Mouse (Mus musculus): ENCODE results near the gene Tsc2. TPM values are rescaled to one million over a fixed set of nuclear protein-coding genes. Genes with fewer than 3 reads are reported as not detected.

The Tsc2 gene
- total RNA-seq, 2 experiments from 2014 or later, result 130 to 143 TPM

GRCm38 (mm10) chr17:24632813-24633449 is 501 bp upstream of the Tsc2 start:
- intact Hi-C loops (cut with DNase I), result no loop called here
- DNase-seq (ENCODE audit: extremely low spot score in 1 of 2, low spot score in 2 of 2), result peak in 1 of 2 experiments; percentile 87

- intact Hi-C loops (cut with DNase I), result no loop called here
- DNase-seq (ENCODE audit: extremely low spot score in 1 of 2, low spot score in 2 of 2), result no peak
Observed at GRCm38 (mm10) chr17:24630072-24630471, 2.4 kb downstream of the Tsc2 start.

GRCm38 (mm10) chr17:24628646-24629045 is 3.8 kb downstream of the Tsc2 start:
- DNase-seq (ENCODE audit: extremely low spot score in 1 of 2, low spot score in 2 of 2), result peak; percentile 25 to 67
- intact Hi-C loops (cut with DNase I), result loop anchor here (5.0 kb wide), 1 partner anchor 36 kb away; no protein-coding TSS in a partner anchor

- DNase-seq (ENCODE audit: extremely low spot score in 1 of 2, low spot score in 2 of 2), result no peak
- intact Hi-C loops (cut with DNase I), result loop anchor here (5.0 kb wide), 1 partner anchor 33 kb away; no protein-coding TSS in a partner anchor
Observed at GRCm38 (mm10) chr17:24625472-24625871, 7.0 kb downstream of the Tsc2 start.

GRCm38 (mm10) chr17:24617561-24618194 is 14.8 kb downstream of the Tsc2 start:
- peak in 1 of 2 experiments; percentile 20 for DNase-seq (ENCODE audit: extremely low spot score in 1 of 2, low spot score in 2 of 2)
- intact Hi-C loops (cut with DNase I), result no loop called here

GRCm38 (mm10) chr17:24610711-24611110 is 21.7 kb downstream of the Tsc2 start:
- no peak for DNase-seq (ENCODE audit: extremely low spot score in 1 of 2, low spot score in 2 of 2)
- intact Hi-C loops (cut with DNase I), result no loop called here

GRCm38 (mm10) chr17:24608874-24609273 is 23.6 kb downstream of the Tsc2 start:
- DNase-seq (ENCODE audit: extremely low spot score in 1 of 2, low spot score in 2 of 2), result no peak
- intact Hi-C loops (cut with DNase I), result no loop called here

- intact Hi-C loops (cut with DNase I), result no loop called here
- DNase-seq (ENCODE audit: extremely low spot score in 1 of 2, low spot score in 2 of 2), result no peak
Observed at GRCm38 (mm10) chr17:24608370-24608769, 24.1 kb downstream of the Tsc2 start.

GRCm38 (mm10) chr17:24604557-24604956 is 27.9 kb downstream of the Tsc2 start:
- intact Hi-C loops (cut with DNase I), result no loop called here
- no peak for DNase-seq (ENCODE audit: extremely low spot score in 1 of 2, low spot score in 2 of 2)

- no peak for DNase-seq (ENCODE audit: extremely low spot score in 1 of 2, low spot score in 2 of 2)
- intact Hi-C loops (cut with DNase I), result no loop called here
Observed at GRCm38 (mm10) chr17:24603961-24604360, 28.5 kb downstream of the Tsc2 start.

- intact Hi-C loops (cut with DNase I), result no loop called here
- no peak for DNase-seq (ENCODE audit: extremely low spot score in 1 of 2, low spot score in 2 of 2)
Observed at GRCm38 (mm10) chr17:24600502-24600901, 31.9 kb downstream of the Tsc2 start.

GRCm38 (mm10) chr17:24597989-24598388 is 34.4 kb downstream of the Tsc2 start:
- intact Hi-C loops (cut with DNase I), result no loop called here
- DNase-seq (ENCODE audit: extremely low spot score in 1 of 2, low spot score in 2 of 2), result no peak

GRCm38 (mm10) chr17:24596471-24597183 is 35.8 kb downstream of the Tsc2 start:
- intact Hi-C loops (cut with DNase I), result no loop called here
- no peak for DNase-seq (ENCODE audit: extremely low spot score in 1 of 2, low spot score in 2 of 2)

- intact Hi-C loops (cut with DNase I), result no loop called here
- DNase-seq (ENCODE audit: extremely low spot score in 1 of 2, low spot score in 2 of 2), result no peak
Observed at GRCm38 (mm10) chr17:24596073-24596466, 36.4 kb downstream of the Tsc2 start.

- intact Hi-C loops (cut with DNase I), result no loop called here
Observed at GRCm38 (mm10) chr17:24595126-24596072, 37.0 kb downstream of the Tsc2 start.

GRCm38 (mm10) chr17:24593992-24594890 is 38.2 kb downstream of the Tsc2 start:
- intact Hi-C loops (cut with DNase I), result loop anchor here (5.0 kb wide), 1 partner anchor 33 kb away; no protein-coding TSS in a partner anchor
- no peak for DNase-seq (ENCODE audit: extremely low spot score in 1 of 2, low spot score in 2 of 2)

More at GRCm38 (mm10) chr17:24595126-24596072, 37.0 kb downstream of the Tsc2 start:
- DNase-seq (ENCODE audit: extremely low spot score in 1 of 2, low spot score in 2 of 2), result peak; percentile 31 to 60

- intact Hi-C loops (cut with DNase I), result loop anchor here (5.0 kb wide), 1 partner anchor 34 kb away; no protein-coding TSS in a partner anchor
- no peak for DNase-seq (ENCODE audit: extremely low spot score in 1 of 2, low spot score in 2 of 2)
Observed at GRCm38 (mm10) chr17:24593248-24593647, 39.2 kb downstream of the Tsc2 start.

GRCm38 (mm10) chr17:24591695-24592094 is 40.7 kb downstream of the Tsc2 start:
- intact Hi-C loops (cut with DNase I), result loop anchor here (5.0 kb wide), 1 partner anchor 36 kb away; no protein-coding TSS in a partner anchor
- DNase-seq (ENCODE audit: extremely low spot score in 1 of 2, low spot score in 2 of 2), result no peak
